Mouse (Mus musculus) heart, adult 8-10 months (tissue): ENCODE data around the gene Dok1. TPM values are rescaled to one million over a fixed set of nuclear protein-coding genes. Genes with fewer than 3 reads are reported as not detected.

Experiments used
- DNase-seq: peaks from one replicate; pipeline ENCODE4 v3.0.0; 2022; ENCODE audit warnings: low spot score
- total RNA-seq, 4 experiments: library from RNA; stranded (reverse); gene quantifications; 2 replicates each; pipeline ENCODE4 v1.2.4; 2022

Gene Dok1
- total RNA-seq, 4 experiments from 2014 or later: 1.9 to 2.2 (median 2.0) TPM

- DNase-seq: no peak
These were observed 18.5 kb downstream of the Dok1 start for GRCm38 (mm10) chr6:83014482-83015466.

GRCm38 (mm10) chr6:83013444-83013843 is 19.8 kb downstream of the Dok1 start:
- DNase-seq: no peak

GRCm38 (mm10) chr6:83011756-83012155 is 21.5 kb downstream of the Dok1 start:
- no peak for DNase-seq

GRCm38 (mm10) chr6:83011255-83011654 is 22.0 kb downstream of the Dok1 start:
- no peak for DNase-seq

- no peak for DNase-seq
These were observed 23.3 kb downstream of the Dok1 start for GRCm38 (mm10) chr6:83010010-83010409.

- no peak for DNase-seq
These were observed 24.6 kb downstream of the Dok1 start for GRCm38 (mm10) chr6:83008659-83009058.

- no peak for DNase-seq
These were observed 27.2 kb downstream of the Dok1 start for GRCm38 (mm10) chr6:83006114-83006513.

- DNase-seq: no peak
These were observed 27.7 kb downstream of the Dok1 start for GRCm38 (mm10) chr6:83005444-83006011.

GRCm38 (mm10) chr6:83004872-83005271 is 28.4 kb downstream of the Dok1 start:
- peak; percentile 44 for DNase-seq

GRCm38 (mm10) chr6:83004309-83004708 is 29.0 kb downstream of the Dok1 start:
- no peak for DNase-seq

- DNase-seq: no peak
These were observed 29.4 kb downstream of the Dok1 start for GRCm38 (mm10) chr6:83003850-83004249.

GRCm38 (mm10) chr6:83003082-83003481 is 30.2 kb downstream of the Dok1 start:
- DNase-seq: no peak

- no peak for DNase-seq
These were observed 33.3 kb downstream of the Dok1 start for GRCm38 (mm10) chr6:82999986-83000385.

- DNase-seq: no peak
These were observed 34.9 kb downstream of the Dok1 start for GRCm38 (mm10) chr6:82998326-82998725.

- peak; percentile 64 for DNase-seq
These were observed 35.7 kb downstream of the Dok1 start for GRCm38 (mm10) chr6:82997511-82998102.

- peak; percentile 94 for DNase-seq
These were observed 36.4 kb downstream of the Dok1 start for GRCm38 (mm10) chr6:82996740-82997315.

- DNase-seq: no peak
These were observed 38.9 kb downstream of the Dok1 start for GRCm38 (mm10) chr6:82994372-82994771.

- no peak for DNase-seq
These were observed 39.6 kb downstream of the Dok1 start for GRCm38 (mm10) chr6:82993696-82994095.

- no peak for DNase-seq
These were observed 45.8 kb downstream of the Dok1 start for GRCm38 (mm10) chr6:82987411-82987971.
